Mouse (Mus musculus) liver, embryonic 14.5 days (tissue): ENCODE measurements around the gene Polr1d. TPM values are rescaled to one million over a fixed set of nuclear protein-coding genes. Genes with fewer than 3 reads are reported as not detected.

Experiments used
- ATAC-seq: fragments of 200-750 bp; cut with Nextera tagmentation; 2 replicates; pipeline ENCODE4 v1.8.0; 2017; ENCODE audit warnings: moderate number of reproducible peaks, mild to moderate bottlenecking, moderate library complexity; ENCODE audit not compliant: insufficient read depth
- DNase-seq, 3 experiments: peaks; one replicate each; pipeline ENCODE4 v3.0.0-alpha.2; 2012 to 2013; ENCODE audit warnings: low read depth in 3 of 3, low spot score in 3 of 3
- H3K27ac ChIP-seq: fragments of 300-500 bp; sonication (generic); 2 replicates; pipeline ENCODE4 v1.5.1; 2014; ENCODE audit warnings: moderate library complexity, mild to moderate bottlenecking, control low read depth, inconsistent platforms
- H3K27me3 ChIP-seq: fragments of 300-500 bp; sonication (generic); 2 replicates; pipeline ENCODE4 v1.6.1; 2014; ENCODE audit warnings: mild to moderate bottlenecking, low read length, moderate library complexity; ENCODE audit not compliant: control insufficient read depth, insufficient read depth
- H3K36me3 ChIP-seq: fragments of 300-500 bp; sonication (generic); replicated peaks from 2 replicates; pipeline ENCODE4 v1.6.1; 2014; ENCODE audit warnings: low read depth; ENCODE audit not compliant: control insufficient read depth, insufficient read depth
- H3K4me1 ChIP-seq, 2 experiments: fragments of 200-500 bp in 1 of 2; fragments of 300-500 bp in 1 of 2; sonication (generic) in 1 of 2; replicated peaks; 2 replicates each; pipeline ENCODE4 v1.6.1; 2012 to 2014; ENCODE audit warnings: antibody characterized with exemption in 1 of 2, inconsistent platforms in 1 of 2, low read length in 1 of 2; ENCODE audit not compliant: control insufficient read depth in 2 of 2, insufficient read depth in 2 of 2
- H3K4me2 ChIP-seq: fragments of 300-500 bp; sonication (generic); 2 replicates; pipeline ENCODE4 v1.6.1; 2014; ENCODE audit warnings: low read depth, mild to moderate bottlenecking, control low read depth, moderate library complexity
- H3K4me3 ChIP-seq, 2 experiments: fragments of 200-500 bp in 1 of 2; fragments of 300-500 bp in 1 of 2; sonication (generic) in 1 of 2; 2 replicates each; pipeline ENCODE4 v1.5.1; 2012 to 2014; ENCODE audit warnings: low read depth in 2 of 2, low read length in 2 of 2, mild to moderate bottlenecking in 2 of 2, control low read depth in 1 of 2, inconsistent platforms in 1 of 2, moderate library complexity in 1 of 2; ENCODE audit not compliant: insufficient read depth in 1 of 2
- H3K9ac ChIP-seq: fragments of 300-500 bp; sonication (generic); replicated peaks from 2 replicates; pipeline ENCODE4 v1.6.1; 2014; ENCODE audit warnings: mild to moderate bottlenecking, control low read depth, moderate library complexity
- H3K9me3 ChIP-seq: fragments of 300-500 bp; sonication (generic); 2 replicates; pipeline ENCODE4 v1.6.1; 2016; ENCODE audit warnings: low read length, mixed read lengths; ENCODE audit not compliant: control insufficient read depth
- CTCF ChIP-seq: IDR thresholded peaks from 2 replicates; pipeline ENCODE4 v1.5.1; 2016; ENCODE audit warnings: antibody characterized with exemption, low read depth, control low read depth
- EP300 ChIP-seq: IDR thresholded peaks from 2 replicates; pipeline ENCODE4 v1.6.1; 2016; ENCODE audit warnings: antibody characterized with exemption, low read depth
- WGBS: fragments of 180-500 bp; shearing (Covaris S2); extraction: QIAGEN DNeasy Blood & Tissue Kit; methylation state at CpG from one replicate; pipeline ENCODE4 v1.1.7; 2014; ENCODE audit not compliant: insufficient replicate concordance; 5-methylcytosine and 5-hydroxymethylcytosine counted together
- polyA plus RNA-seq, 2 experiments: library from polyadenylated mRNA; depleted of rRNA in 1 of 2; stranded (reverse) in 1 of 2; unstranded in 1 of 2; fragments of >200 nt; fragmentation: Nextera tagmentation in 1 of 2; extraction: Ambion mirVana in 1 of 2; gene quantifications; 2 replicates each; pipeline versions ENCODE4 v1.2.1 to v1.2.3; 2012 to 2014

Polr1d gene
- polyA plus RNA-seq, 2 experiments: 58.6 to 87.1 TPM

DNA sequence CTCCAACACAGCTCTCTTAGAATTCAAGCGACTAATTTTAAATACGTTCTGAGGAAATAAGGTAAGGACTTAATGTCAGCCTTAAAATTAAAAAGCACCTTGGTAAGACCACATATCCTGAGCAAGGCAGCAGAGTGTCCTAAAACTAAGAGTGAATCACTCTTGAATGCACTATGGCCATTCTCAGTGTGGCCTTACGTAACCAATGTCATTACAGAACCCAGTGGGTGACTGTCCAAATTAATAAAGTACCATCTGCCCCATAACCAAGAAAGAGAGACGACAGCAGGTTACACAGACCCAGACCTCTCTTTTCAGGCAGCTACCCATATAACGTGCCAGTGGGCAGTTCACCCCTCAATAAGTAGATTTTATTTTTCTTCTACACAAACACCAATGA lies 18.2 kb upstream of the Polr1d start:
- TF ChIP-seq EP300: no peak
- TF ChIP-seq CTCF: no peak
- Histone ChIP-seq H3K36me3 (no peaks in the 10 kb centered on the region), H3K4me3 (no peak overlapping the region), H3K27me3 (no peaks in the 10 kb centered on the region), H3K4me2 (no peak overlapping the region), H3K27ac (no peak overlapping the region), H3K9ac (no peak overlapping the region), H3K9me3 (no peaks in the 10 kb centered on the region), H3K4me1 (peaks cover 0 to 23% of the 10 kb centered on the region in 2 experiments; a peak in 2 of 4 replicates)
- no peak for ATAC-seq
- no peak for DNase-seq
- WGBS: 76% methylated on average over 5 of the region's 5 CpGs

DNA sequence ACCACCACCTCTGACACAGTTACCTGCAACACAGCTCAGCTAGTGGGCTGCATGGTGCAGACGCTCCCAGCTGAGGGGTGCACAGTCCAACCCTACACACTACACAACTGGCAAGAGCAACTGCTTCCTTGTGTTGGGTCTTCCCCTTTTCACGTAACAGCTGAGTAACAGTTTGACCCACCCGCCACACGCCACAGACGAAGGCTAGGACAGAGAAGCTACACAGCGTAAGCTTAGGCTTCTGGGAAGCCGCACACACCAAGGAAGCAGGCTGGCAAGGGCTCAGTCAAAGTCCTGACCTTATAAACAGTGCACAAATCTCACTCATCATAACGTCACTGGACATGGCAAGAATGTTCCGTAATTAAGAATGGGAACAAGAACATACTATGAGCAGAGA lies 17.5 kb upstream of the Polr1d start:
- Histone ChIP-seq H3K9ac (no peak overlapping the region), H3K4me1 (peaks cover 0 to 16% of the 10 kb centered on the region in 2 experiments; a peak in 2 of 4 replicates), H3K9me3 (no peaks in the 10 kb centered on the region), H3K36me3 (no peaks in the 10 kb centered on the region), H3K27me3 (no peaks in the 10 kb centered on the region), H3K27ac (no peak overlapping the region), H3K4me3 (no peak overlapping the region), H3K4me2 (no peak overlapping the region)
- no peak for ATAC-seq
- WGBS: 69% methylated on average over 9 of the region's 9 CpGs
- TF ChIP-seq CTCF (no peak), EP300 (no peak)
- no peak for DNase-seq

DNA sequence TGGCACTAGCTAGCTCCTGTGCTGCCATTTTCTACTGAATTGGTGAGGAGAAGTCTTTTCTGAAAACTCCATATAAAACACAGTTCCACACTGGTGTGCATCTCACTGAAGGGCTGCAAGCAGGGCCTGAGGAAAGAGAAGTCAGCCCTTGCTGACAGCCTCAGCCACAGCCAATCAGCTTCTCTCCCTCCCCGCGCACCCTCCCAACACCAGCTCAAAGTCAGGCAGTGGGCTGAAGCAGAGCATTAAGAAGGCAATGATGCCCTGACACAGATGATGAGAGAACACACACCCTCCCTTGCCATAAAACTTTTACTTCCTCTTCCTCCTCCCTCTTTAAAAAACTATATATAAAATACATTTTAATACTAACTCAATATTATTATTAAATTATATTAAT lies 16.8 kb upstream of the Polr1d start:
- 59% methylated on average over 2 of the region's 2 CpGs for WGBS
- no peak for ATAC-seq

DNA sequence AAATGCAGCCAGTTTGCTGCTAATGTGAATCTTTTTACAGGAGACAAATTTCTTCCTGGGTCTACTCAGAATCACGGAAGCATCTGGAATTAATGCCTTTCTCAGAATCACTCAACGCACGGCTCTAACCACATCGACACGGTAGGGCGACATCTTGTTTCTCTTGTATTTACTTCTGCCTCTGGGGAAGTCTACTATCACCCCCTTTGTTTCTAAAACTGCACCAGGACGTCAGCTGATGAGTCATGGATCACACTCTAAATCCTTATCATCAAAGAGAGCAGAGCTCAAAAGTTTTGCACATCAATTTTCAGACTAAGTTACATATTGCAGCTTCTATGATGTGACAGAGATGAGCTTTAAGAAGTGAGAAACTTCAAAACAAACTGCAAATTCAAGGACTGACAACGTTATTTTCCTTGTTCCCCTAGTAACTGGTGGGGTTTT lies 13.6 kb upstream of the Polr1d start:
- Histone ChIP-seq H3K27me3 (no peaks in the 10 kb centered on the region), H3K4me1 (peaks cover 0 to 7% of the 10 kb centered on the region in 2 experiments; a peak in 2 of 4 replicates), H3K4me2 (no peak overlapping the region), H3K27ac (no peak overlapping the region), H3K9me3 (no peaks in the 10 kb centered on the region), H3K9ac (no peak overlapping the region), H3K4me3 (no peak overlapping the region), H3K36me3 (no peaks in the 10 kb centered on the region)
- TF ChIP-seq EP300 (no peak), CTCF (no peak)
- DNase-seq (no peak), ATAC-seq (no peak)
- WGBS: 47% methylated on average over 8 of the region's 8 CpGs

More for the DNA sequence above, 16.8 kb upstream of the Polr1d start:
- H3K4me3 ChIP-seq: no peak overlapping the region
- H3K27me3 ChIP-seq: no peaks in the 10 kb centered on the region
- H3K27ac ChIP-seq: no peak overlapping the region
- H3K9ac ChIP-seq: no peak overlapping the region
- peaks cover 0 to 16% of the 10 kb centered on the region in 2 experiments; a peak in 2 of 4 replicates for H3K4me1 ChIP-seq
- no peak overlapping the region for H3K4me2 ChIP-seq
- no peak for TF ChIP-seq EP300
- TF ChIP-seq CTCF: no peak
- DNase-seq: no peak
- H3K36me3 ChIP-seq: no peaks in the 10 kb centered on the region
- no peaks in the 10 kb centered on the region for H3K9me3 ChIP-seq

DNA sequence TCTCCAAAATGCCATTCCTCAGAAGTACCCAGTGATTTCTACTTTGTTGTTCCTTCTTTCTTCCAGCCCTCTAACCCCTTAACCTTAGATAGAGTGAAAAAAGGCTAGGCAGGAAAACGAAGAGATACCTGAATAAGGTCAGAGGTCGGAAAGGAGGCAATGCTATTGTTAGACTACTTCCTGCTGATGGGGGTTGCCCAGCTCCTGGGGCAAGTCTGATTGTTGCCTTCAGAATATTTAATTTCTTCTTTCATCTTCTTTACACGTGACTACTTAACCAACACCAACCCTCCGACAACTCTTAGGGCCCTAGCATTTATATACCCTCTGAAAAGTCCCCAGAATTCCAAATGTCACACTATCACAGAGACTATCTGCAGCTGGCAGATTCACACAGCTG lies 10.7 kb upstream of the Polr1d start:
- DNase-seq (no peak), ATAC-seq (no peak)
- no peaks in the 10 kb centered on the region for H3K9me3 ChIP-seq
- 52% methylated on average over 4 of the region's 4 CpGs for WGBS
- TF ChIP-seq CTCF (no peak), EP300 (no peak)
- H3K9ac ChIP-seq: no peak overlapping the region
- H3K27ac ChIP-seq: no peak overlapping the region
- no peaks in the 10 kb centered on the region for H3K27me3 ChIP-seq
- no peaks in the 10 kb centered on the region for H3K36me3 ChIP-seq
- no peak overlapping the region for H3K4me3 ChIP-seq
- H3K4me1 ChIP-seq: peaks cover 0 to 7% of the 10 kb centered on the region in 2 experiments; a peak in 2 of 4 replicates
- H3K4me2 ChIP-seq: no peak overlapping the region
